Mouse (Mus musculus) heart, adult 18-20 months (tissue): Measurements from ENCODE around the gene Fgf22. TPM values are rescaled to one million over a fixed set of nuclear protein-coding genes. Genes with fewer than 3 reads are reported as not detected.
A peak's percentile ranks its signal among the peaks of the same experiment; 100 is the strongest.

ENCODE experiments used
- DNase-seq, 2 experiments: peaks; one replicate each; pipeline ENCODE4 v3.0.0; 2021 to 2022; ENCODE audit warnings: mixed read lengths in 1 of 2
- total RNA-seq, 2 experiments: library from RNA; stranded (reverse); gene quantifications; 2 replicates each; pipeline ENCODE4 v1.2.3; 2021

Fgf22 gene
- total RNA-seq, 2 experiments from 2014 or later = not detected

- peak; percentile 93 to 94 for DNase-seq
Measured at GRCm38 (mm10) chr10:79767372-79768244, 12.7 kb downstream of the Fgf22 start.

- peak; percentile 70 to 87 for DNase-seq
Measured at GRCm38 (mm10) chr10:79768400-79768799, 13.5 kb downstream of the Fgf22 start.

GRCm38 (mm10) chr10:79769329-79769728 is 14.5 kb downstream of the Fgf22 start:
- no peak for DNase-seq

- DNase-seq = no peak
Measured at GRCm38 (mm10) chr10:79772320-79772719, 17.4 kb downstream of the Fgf22 start.

GRCm38 (mm10) chr10:79773208-79773607 is 18.3 kb downstream of the Fgf22 start:
- no peak for DNase-seq

GRCm38 (mm10) chr10:79774486-79775279 is 19.8 kb downstream of the Fgf22 start:
- DNase-seq = no peak

- peak in 1 of 2 experiments; percentile 45 for DNase-seq
Measured at GRCm38 (mm10) chr10:79777103-79777531, 22.2 kb downstream of the Fgf22 start, which contains the start of gene Fstl3. Gene Fstl3 (plus strand): TSS chr10:79777272.

GRCm38 (mm10) chr10:79778006-79778405 is 23.1 kb downstream of the Fgf22 start:
- DNase-seq = peak; percentile 50 to 61

GRCm38 (mm10) chr10:79779193-79779592 is 24.3 kb downstream of the Fgf22 start:
- DNase-seq = no peak

GRCm38 (mm10) chr10:79779784-79780663 is 25.1 kb downstream of the Fgf22 start:
- DNase-seq = peak; percentile 94 to 96

- DNase-seq = no peak
Measured at GRCm38 (mm10) chr10:79780664-79781015, 25.8 kb downstream of the Fgf22 start.

- DNase-seq = no peak
Measured at GRCm38 (mm10) chr10:79781139-79781538, 26.3 kb downstream of the Fgf22 start.

- no peak for DNase-seq
Measured at GRCm38 (mm10) chr10:79781956-79782355, 27.1 kb downstream of the Fgf22 start.

GRCm38 (mm10) chr10:79783050-79783449 is 28.2 kb downstream of the Fgf22 start:
- no peak for DNase-seq

GRCm38 (mm10) chr10:79783920-79784800 is 29.3 kb downstream of the Fgf22 start:
- peak in 1 of 2 experiments; percentile 65 for DNase-seq

GRCm38 (mm10) chr10:79788386-79789158 is 33.7 kb downstream of the Fgf22 start:
- peak; percentile 67 to 93 for DNase-seq

GRCm38 (mm10) chr10:79789581-79789980 is 34.7 kb downstream of the Fgf22 start:
- no peak for DNase-seq

GRCm38 (mm10) chr10:79790861-79791260 is 36.0 kb downstream of the Fgf22 start, which contains the start of gene Prss57:
Gene Prss57 (minus strand): TSS chr10:79790961.
- no peak for DNase-seq

- no peak for DNase-seq
Measured at GRCm38 (mm10) chr10:79792339-79793040, 37.6 kb downstream of the Fgf22 start.
